Mouse (Mus musculus): Measurements from ENCODE around the gene Pxdc1.

The Pxdc1 gene

GRCm38 (mm10) chr13:34596797-34597196, 56.5 kb downstream of the Pxdc1 start:
- no peak for DNase-seq (ENCODE audit: low read depth, low spot score)

Data from R1 (cell line).